Mouse (Mus musculus) thymus, postnatal 4 days (tissue): ENCODE measurements at regions not wholly inside any gene's neighbourhood (a gene's known extent, or its start where the extent isn't known, plus 50 kb on each side); places are given as distances from the start of the nearest gene placed in this dataset.
"Not testable (repeated sequence)": the region's sequence is repeated elsewhere in the genome, so short reads cannot be mapped to it uniquely, and the experiment has no call there.

Experiments
- DNase-seq: peaks from one replicate; pipeline ENCODE4 v3.0.0; 2021

DNA sequence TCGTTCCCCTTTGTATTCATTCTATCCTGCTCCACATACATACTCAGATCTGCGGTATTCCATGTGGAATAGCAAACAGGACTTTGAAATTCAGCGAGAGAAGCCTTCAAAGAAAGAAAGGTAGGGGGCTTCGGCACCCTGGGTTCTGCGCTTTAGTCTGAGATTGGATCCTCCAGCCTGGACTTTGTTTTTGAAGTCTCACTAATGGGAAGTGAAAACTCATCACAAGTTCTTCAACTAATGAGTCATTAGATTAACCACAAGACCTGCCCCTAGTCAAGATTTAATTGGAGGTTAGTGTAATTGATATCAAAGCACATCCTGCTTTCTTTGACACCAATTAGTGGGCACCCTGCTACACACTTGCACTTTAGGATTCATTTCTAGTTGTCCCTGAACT lies 492.5 kb upstream of the Zfp960 start:
- DNase-seq = no peak

DNA sequence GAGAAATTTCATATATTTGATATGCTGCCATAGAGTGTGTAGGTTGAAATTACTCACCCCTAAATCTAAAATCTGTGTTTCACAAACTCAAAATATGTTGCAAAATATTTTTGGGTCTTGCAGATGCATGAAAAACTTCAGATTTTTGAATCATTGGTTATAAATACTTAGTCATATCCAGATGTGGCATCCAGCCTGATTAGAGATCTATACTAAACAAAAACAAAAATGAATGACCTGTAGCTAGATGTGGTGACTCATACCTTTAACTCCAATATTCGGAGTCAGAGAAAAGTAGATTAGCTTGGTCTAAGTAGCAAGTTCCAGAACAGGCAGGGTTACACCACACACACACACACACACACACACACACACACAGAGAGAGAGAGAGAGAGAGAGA lies 475.1 kb upstream of the Zfp960 start:
- no peak for DNase-seq

DNA sequence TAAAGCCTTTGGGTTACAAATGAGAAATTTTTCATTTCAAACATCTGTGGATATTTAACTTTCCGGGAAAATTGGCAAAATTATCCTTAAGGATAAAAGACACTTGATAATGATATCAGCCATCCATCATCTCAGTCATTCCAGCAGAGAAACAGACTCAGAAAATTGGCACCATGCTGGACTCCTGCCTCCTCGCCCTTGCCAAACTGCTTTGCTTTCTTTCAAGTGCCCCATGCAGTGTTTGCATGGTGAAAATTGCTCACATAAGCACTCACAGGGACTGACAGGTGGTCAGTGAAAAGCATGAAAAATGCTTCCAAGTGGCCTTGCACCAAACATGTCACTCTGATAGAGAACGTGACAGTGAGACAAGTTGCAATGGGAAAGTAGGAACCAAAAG lies 464.2 kb upstream of the Zfp960 start:
- no peak for DNase-seq

DNA sequence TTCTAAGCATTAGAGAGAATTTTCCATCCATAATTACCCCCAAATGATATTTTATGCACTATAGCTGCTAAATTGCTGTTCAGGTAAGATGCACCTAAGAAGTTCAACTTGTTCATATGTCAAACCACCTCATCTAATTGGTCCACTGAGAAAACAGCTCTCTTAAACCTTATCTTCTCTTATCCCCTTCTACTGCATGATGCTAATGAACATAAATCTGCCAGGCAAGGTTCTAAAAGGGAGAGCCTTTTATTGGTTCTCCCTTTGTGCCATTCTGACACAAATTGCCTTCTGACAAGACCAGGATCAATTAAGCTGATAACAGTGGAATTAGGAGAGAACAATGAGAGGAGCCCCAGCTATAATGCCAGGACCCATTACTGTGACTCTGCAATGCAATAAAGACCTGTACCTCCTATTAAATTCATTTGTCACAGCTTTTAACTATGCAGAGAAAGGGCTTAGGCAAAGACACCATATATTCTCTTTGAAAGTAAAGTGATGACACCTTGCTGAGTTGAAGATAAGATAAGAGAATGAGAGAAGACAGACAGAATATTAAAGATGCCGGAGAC lies 451.4 kb upstream of the Zfp960 start:
- DNase-seq = no peak

DNA sequence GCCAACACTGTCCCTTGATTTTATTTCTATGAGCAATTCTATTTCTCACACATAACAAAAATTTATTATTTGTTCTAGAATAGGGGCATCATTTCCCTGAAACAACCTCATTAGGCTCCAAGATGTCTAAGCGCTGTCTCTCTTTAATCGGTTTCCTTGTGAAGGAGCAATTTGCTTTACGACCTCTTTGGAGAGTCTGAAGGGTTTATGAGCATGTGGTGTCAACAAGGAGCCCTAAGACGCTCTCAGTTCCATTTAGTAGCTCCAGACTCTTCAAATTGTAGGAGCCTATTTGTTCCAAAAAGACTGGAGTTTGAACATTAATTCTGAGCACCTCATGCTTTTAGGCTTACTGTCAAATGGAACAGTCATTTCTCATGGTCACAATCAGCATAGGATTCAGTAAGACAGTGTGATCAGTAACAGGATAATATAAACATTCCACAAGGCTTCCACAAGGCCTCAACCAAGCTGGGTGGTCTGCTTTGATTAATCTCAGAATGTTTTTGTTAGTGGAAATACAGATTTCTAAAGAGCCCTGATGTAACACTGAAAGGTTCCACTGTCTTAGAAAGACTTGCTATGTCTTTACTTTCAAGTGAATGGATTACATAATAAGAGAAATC lies 441.9 kb upstream of the Zfp960 start:
- no peak for DNase-seq

DNA sequence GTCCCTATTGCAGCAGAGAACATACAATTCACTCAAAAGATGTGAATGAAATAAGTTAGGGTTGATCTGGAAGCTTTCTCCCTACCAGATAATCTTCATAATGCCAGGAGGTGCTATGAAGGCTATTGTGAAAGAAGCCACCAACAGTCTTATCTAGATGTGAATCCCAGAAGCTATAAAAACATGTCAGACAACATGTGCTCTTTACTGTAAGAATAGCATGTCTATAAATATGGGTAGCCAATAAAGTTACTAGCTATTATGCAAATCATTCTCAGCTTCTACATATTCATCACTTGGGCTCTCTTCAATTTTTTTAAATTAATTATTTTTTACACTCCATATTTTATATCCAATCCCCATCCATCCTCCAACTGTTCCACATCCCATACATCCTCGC lies 434.1 kb upstream of the Zfp960 start:
- no peak for DNase-seq

DNA sequence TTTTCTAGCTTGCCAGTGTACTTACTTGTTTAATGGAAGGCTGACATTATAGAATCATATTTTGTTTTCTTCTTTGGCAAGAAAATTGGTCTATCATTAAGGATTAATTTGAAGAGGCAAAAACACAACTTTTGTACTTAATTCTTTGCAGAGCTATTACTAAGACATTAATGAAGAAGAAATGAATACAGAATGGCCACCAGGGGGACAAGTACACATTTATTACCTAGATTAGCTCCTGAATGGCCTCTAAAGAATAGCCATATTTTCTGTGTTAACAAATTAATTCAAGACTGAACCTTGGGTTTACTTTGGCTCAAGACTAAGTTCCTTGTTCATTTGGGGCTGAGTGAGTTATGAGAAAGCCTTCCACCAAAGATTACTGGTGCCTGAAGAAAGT lies 430.5 kb upstream of the Zfp960 start:
- DNase-seq = no peak

DNA sequence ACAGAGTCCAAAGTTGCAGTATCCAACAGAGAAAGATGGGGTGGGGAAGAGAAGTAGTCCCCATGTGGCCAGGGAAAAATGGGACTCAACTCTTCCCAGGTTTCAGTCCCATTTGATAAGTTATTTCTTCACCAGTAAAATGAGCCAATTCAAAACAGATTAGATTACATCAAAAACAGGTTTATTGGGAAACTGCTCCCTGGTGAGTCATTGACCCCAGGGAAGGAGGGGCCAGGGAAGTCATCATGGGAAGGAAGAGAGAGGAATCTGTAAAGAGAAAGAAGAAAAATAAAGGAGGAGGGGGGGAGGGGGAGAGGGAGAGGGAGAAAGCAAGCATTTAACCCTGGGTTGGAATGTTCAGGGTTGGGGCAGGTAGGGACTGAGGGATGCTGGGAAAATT lies 426.4 kb upstream of the Zfp960 start:
- DNase-seq = no peak

DNA sequence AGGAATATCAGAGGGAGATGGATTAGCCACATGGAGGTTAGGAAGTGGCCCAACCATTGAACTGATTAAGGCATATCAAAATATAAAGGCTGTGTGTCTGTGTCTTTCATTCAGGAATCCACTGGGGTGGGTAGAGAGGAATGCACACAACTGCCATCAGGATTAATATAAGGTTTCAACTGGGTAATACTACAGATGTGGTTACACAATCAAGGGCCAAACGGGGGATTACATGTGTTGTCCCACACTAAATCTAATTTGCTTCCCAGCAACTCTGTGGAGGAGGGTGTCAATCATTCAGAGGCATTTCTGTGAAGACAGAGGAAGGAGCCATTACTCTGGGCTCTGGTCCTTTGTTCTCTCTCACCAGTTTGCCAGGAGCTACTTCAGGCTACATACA lies 416.0 kb upstream of the Zfp960 start:
- no peak for DNase-seq

DNA sequence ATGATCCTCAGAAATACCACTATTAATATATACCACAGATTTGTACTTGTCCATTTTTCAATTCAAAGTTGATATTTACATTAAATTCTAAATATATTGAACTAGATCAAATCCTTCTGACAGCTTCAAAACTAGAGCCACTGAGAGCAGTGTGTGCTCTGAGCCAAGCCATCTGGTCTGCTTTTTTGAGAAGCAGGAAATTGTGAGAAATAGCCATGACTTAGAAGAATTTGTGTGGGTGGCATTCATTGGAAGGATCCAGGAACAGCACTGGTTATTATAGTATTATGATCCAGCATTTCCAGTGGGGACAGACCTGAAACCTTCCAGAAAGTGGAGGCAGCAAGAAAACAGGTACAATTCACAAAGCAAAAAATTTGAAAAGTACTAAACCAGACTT lies 398.7 kb upstream of the Zfp960 start:
- no peak for DNase-seq

DNA sequence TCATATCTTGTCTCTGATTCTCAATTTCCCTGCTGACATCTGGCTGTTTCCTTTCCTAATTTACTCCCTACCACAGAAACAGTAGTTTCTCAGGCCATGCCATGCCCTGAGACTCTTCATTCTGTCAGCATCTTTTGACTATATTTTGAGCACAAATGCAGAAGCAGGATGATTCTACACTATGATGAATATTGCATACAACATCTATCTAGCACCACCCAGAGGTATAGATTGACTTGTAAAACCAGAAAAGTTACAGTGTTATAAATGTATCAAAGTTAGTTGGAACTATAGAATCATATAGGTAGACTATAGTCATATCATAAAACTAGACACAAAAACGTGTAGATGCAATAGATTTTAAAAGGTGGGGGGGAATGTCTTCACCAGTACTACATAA lies 396.3 kb upstream of the Zfp960 start:
- DNase-seq = no peak

DNA sequence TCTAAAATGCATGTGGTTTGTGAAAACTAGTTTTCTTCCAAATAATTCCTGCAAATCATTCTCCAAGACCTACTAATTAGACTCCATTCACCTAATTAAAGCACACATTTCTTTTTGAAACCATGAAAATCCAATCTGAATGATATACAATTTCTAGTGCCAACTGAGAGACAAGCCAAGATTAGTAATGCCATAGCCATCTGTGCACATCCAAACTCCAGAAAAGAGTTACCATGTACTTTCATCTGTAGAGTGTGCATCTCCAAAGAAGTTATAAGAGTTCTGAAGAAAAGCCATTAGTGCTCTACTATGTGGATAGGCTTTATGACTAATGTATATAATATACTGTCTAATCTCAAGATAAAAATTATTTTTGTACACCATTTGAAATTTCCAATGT lies 359.7 kb upstream of the Zfp960 start:
- no peak for DNase-seq

DNA sequence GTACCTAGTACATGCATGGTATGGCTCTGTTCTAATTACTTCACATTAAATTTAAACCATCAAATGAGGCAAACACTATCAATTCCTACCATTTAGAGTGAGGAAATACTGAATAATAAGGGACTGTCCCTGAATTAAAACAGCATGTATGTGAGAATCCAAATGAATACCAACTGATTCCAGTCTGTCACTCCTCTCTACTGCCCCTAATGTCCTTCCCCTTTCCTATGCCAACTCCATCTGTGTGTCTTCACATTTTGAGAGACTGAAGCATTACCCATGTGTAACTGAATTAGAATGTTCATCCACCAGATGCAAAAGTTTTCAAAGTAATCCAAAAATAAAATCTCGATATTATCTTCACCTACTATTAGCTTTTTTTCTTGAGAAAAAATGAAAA lies 358.0 kb upstream of the Zfp960 start:
- no peak for DNase-seq

DNA sequence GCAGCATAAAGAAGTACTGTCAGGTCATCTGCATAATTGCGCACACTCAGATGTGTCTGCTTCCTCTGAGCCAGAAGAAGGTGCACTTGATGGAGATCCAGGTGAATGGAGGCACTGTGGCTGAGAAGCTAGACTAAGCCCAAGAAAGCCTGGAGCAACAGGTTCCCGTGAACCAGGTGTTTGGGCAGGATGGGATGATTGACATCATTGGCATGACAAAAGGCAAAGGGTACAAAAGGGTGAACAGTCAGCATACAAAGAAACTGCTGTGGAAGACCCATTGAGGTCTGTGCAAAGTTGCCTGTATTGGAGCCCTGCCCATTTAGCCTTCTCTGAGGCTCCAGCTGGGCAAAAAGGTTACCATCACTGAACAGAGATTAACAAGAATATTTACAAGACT lies 337.0 kb upstream of the Zfp960 start:
- no peak for DNase-seq

DNA sequence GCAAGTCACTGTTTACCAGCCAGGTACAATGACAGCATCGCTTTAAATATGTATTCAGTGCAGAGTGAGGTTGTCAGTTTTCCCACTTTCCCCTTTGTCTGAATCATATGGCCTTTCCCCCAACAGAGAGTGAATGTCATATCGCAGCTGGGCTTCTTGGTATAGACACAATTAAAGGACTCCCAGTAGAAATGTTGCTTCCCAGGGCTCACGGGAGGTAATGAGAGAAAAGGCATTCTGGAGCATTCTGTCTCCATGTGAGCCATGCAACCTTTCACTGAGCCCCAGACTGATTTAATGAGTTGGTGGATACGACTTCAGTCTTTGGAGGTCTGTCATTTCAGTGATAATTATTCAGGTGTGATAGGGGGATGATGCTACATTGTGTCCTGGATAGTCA lies 310.8 kb upstream of the Zfp960 start:
- DNase-seq = no peak

DNA sequence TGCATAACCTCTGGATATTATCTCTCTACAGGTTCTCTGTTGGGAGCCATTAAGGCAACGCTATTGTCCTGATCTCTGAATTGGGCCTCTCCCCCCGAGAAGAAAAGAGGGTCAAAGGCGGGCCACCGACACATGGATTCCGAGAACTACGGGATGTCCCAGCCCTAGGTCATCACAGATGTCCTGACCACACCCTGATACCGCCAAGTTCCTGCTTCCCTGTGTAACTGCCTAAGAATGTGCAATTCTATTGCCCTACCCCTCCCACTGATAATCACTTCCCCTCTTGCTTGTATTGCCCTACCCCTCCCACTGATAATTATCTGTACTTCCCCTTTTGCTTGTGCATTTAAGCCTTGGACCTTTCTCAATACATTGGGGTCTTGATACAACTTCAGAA lies 293.3 kb upstream of the Zfp960 start:
- DNase-seq = not testable (repeated sequence)

DNA sequence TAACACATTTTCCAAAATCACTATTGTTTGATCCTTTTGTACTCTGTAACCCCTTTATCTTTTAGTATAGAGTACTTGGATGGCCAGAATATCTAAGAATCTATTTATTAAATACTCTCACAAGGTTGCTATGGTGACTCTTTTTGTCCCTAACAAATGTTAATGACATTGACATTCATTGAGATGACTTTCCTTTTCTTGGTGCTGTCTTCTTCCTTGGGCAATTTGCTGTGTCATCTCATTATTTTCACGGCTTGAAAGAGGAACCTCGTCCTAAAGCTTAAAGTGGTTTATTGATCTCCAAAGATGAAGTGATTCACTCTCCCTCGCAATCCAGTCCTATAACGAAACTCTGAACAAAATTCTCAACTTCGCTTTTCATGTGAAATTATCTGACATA lies 265.6 kb upstream of the Zfp960 start:
- no peak for DNase-seq

DNA sequence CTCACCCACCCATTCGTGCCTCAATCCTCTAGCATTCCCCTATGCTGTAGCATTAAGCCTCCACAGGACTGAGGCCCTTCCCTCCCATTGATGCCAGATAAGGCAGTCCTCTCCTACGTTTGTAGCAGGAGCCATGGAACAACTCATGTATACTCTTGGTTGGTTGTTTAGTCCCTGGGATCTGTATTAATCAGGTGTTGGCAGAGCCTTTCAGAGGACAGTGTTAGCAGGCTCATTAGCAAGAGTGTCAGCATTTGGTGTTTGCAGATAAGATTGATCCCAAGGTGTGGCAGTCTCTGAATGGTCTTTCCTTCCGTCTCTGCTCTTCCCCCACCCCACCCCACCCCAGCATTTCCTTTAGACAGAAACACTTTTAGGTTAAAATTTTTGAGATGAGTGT lies 258.9 kb upstream of the Zfp960 start:
- DNase-seq = no peak

DNA sequence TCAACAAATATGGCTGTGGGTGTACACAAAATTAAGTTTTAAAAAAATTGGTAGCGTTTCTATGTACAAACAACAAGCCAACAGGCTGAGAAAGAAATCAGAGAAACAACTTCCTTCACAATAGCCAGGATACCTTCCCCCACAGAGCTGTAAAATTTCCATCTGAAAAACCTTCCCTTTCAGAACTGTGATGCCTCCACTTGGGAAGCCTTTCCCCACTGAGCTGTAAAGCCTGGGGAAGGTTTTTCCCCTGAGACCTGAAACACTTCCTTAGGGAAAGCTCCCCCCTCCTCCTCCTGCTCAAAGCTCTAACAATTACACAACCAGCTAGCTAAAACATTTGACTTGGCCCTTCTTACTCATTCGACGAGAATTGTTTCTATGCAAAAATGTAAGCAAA lies 245.5 kb upstream of the Zfp960 start:
- DNase-seq = no peak

DNA sequence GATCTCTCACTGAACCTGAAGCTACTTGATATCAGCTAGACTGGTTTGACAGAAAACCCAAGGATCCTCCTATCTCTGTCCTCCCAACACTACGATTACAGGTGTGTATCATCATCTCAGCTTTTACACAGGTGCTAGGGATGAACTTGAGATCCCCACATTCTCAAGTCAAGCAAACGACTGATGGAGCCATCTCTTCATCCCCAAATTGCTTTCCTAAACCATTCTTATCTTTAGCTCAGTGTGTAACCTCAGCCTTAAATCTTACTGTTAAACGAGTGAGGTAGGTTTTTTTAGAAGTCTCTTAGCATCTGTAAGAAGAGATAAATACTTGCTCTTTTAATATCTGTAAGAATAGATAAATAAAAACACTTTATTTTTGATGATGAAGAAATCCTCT lies 242.2 kb upstream of the Zfp960 start:
- no peak for DNase-seq

DNA sequence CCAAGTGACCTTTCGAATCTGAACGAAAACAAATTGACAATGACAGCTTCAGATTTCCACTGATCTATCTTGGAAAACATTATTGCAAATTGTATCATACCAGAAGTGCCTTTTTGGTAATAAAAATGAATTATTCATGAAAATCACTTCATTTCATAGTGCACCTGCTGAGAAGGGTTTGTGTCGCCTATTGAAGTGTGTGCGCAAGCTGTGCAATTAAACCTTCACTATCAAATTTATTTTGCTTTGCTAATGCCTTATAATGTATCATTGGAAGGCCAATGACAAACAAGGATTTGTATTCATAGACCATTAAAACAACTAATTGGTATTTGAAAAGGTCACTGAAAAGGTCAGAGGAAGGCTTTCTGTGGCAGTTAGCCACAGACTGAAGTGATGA lies 224.8 kb upstream of the Zfp960 start:
- DNase-seq = no peak

DNA sequence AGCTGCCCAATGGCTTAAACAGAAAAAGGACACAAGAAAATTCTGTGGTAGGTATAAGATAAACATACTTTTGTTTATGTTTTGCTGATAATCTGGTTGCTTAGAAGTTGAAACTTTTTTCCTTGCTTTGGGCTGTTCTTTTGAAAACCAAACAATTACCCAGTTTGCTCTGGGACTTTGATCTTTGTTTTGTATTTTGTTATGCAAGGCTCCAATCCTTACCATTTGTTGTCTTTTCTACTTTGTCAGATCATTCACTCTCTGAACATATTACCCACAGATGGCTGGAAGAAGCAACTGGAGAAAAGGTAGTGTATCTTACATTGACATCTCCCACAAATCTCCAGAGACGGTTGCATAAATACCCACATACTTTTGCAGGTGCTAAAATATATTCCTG lies 203.1 kb upstream of the Zfp960 start:
- no peak for DNase-seq

DNA sequence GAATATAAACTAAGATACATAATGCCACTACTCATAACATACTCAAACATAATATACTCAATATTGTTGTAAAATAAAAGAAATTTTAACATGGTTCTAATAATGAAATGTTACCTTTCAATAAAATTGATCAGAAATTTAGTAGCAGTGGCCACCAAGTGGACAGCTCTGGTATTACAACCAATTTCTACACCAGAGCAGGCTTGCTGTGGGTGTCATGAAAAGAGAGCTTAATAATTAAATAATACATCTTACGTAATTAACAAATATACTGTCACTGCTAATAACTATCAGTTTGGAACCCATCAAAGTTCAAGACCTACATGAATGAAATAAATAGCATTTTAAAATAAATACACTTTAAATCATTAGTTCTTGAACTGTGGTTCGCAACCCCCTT lies 163.1 kb upstream of the Zfp960 start:
- peak; percentile 34 for DNase-seq

DNA sequence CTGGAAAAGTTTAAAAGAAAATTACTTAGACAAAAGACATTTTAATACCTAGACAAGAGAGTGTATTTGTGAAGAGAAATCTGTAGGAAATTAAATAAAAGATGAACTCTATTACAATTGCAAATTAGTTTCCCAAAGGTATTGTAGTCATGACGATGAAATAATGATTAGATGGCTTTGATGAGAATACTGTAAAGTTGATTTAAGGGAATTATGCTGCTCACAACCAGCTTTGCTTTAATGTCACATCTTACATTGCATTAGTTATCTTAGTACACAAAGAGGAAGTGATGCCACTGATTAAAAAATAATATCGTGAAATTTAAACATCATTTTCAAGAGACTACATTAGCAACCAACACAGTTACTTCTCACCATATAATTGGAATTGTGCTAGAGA lies 145.7 kb upstream of the Zfp960 start:
- DNase-seq = no peak

DNA sequence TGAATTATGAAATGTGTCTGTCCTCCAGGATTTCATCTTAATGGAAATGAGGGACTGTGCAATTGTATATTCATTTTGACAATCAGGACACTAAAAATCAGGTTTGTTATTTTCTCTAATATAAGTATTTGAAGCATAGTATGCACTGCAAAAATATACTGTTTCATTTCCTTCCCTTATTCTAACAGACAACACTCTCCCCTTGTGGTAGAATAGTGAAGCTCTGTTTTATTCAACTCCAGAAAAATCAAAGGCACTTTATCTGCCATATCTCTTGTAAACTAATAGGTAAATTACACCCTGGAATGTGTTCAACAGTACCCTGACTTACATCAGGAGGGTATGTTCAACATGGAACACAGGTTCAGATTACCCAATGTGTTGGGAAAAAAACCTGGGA lies 137.7 kb upstream of the Zfp960 start:
- no peak for DNase-seq
